Mouse (Mus musculus) myocyte (in vitro differentiated cells): ENCODE results near the gene Nup93.

Experiments used
- MAX ChIP-seq: IDR thresholded peaks from one replicate; pipeline ENCODE4 v1.6.1; 2011; ENCODE audit warnings: low read depth, mild to moderate bottlenecking, control low read depth
- POLR2A ChIP-seq: IDR thresholded peaks from one replicate; pipeline ENCODE4 v1.6.1; 2011; ENCODE audit warnings: low read depth, mild to moderate bottlenecking, control low read depth, moderate library complexity; ENCODE audit not compliant: insufficient read length
- USF1 ChIP-seq: IDR thresholded peaks from one replicate; pipeline ENCODE4 v1.6.1; 2011; ENCODE audit warnings: low read depth, mild to moderate bottlenecking, control low read depth, moderate library complexity

DNA sequence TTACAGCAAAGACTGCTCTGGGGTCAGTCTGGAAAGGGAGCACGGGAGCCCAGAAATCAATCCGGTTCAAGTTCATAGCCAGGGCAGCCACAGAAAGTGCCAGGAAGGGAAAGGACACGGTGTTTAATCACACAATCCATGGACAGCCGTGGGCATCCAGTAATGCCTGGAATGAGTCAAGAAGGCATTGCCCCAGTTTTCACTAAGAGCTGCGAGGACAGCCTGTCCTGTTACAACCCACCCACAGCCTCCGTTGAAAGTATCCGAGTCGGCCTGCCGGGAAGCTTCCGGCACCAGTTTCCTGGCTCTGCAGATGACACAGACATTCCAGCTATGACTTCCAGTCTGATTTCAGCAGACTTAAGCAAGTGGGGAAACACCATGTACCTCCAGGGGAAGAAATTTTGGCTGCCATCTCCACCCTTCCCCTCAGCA lies 43.0 kb upstream of the Nup93 start:
- TF ChIP-seq USF1 (no peak), POLR2A (no peak), MAX (no peak)
